Mouse (Mus musculus) skeletal muscle tissue, adult 2 months (tissue): ENCODE data around the gene Sapcd2.
"Not testable (repeated sequence)": the region's sequence is repeated elsewhere in the genome, so short reads cannot be mapped to it uniquely, and the experiment has no call there.

Experiments
- DNase-seq: peaks from one replicate; pipeline ENCODE4 v3.0.0-alpha.2; 2012; ENCODE audit warnings: low read depth, low spot score

The Sapcd2 gene

DNA sequence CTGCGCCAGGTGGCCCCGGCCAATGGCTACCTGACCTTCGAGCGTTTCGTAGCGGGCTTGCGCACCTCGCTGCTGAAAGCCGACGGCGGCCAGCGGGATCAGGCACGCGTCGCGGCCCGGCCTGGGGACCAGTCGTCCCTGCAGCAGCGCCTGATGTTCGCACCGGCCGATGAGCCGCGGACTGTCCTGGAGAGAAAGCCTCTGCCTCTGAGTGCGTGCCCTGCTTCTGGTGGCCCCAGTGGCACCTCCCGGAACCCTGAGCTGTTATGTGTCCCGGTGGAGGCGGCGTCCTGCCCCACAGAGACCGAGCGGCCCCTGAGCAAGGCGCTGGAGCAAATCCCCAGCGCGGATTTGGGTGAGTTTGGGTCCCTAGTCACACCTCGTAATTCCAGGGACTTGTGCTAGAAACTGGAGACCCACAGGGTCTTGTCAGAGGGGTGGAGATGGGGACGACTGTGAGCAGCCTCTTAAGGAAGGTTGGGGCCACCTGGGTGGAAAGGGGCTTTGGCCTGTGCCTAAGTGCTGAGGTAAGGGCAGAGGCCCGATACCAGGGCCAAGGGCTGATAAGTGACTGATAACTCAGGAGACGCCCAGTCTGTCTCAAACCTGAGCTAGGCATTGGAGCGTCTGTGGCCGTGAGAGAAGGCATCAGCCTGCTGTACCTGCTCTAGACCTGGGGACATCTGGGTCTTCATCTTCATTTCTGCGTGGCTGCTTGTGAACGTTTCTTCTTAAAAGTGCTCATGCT, 697 bp downstream of the Sapcd2 start:
- no peak for DNase-seq

DNA sequence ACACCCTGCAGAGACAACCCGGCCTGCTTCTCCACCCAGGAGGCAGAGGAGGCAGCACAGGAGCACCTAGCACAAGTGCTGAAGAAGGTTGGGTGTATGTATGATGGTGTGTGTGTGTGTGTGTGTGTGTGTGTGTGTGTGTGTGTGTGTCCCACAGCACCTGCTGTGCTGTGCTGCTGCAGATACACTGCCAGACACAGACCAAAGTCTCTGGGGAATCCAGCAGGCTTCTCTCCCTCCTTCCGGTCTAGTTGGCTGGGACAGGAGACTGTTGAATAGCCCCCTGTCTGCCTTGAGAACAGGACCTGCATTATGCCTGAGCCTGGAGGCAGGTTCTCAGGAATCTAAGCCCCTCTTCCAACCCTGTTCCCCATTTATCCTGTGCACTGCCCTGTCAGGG, 1.3 kb downstream of the Sapcd2 start:
- DNase-seq: no peak

DNA sequence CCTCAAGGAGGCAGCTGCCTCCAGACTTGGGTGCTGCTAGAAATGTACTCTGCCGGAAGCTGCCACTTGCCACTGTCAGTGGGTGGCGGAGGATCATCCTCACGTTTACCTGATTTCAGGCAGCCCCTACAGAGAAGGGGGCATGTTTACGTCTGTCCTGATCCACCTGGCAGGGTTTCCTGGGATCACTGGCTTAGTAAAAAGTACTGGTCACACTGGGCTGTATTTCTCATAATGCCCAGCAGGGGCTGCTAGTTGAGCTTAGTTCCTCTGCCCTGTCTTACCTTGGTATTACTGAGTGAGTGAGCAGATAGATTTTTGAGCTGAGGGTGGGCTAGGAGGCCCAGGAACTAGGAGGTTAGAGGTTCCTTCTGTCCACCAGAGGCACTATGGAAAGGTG, 4.5 kb downstream of the Sapcd2 start:
- DNase-seq: no peak

DNA sequence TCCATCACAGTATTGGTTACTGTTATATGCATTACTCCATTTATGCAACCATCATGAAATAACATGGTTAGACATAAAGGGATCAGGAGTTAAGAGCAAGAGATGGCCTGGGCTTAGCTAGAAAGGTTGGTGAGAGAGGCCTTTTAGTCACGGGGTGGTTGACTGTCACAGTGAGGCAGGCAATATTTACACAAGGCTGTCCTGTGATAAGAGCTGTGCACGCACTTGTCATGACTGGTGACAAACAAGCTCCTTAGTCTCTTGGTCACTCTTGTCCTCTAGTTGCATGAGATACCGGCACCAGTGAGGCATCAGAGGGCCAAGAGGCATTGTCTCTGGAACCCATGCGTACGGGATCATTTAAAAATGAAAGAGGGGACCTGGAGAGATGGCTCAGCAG, 12.4 kb downstream of the Sapcd2 start:
- no peak for DNase-seq

DNA sequence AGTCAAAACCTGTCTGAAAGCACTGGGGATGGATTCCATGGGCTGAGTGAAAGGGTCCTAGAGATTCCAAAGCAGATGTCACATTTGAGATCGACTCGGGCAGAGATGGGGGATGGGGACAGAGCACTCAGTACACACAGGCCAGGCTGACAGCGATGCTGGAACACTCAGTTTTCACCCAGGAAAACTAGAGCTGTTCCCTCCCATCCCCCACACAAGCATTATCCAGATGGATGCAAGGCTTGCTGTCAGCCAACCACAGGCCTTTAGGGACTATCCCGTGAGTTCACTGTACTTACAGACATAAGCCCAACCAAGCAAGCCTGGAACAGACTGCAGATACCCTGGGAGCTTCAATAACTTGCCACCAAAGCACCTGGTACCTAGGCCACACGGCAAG, 19.1 kb downstream of the Sapcd2 start:
- no peak for DNase-seq

DNA sequence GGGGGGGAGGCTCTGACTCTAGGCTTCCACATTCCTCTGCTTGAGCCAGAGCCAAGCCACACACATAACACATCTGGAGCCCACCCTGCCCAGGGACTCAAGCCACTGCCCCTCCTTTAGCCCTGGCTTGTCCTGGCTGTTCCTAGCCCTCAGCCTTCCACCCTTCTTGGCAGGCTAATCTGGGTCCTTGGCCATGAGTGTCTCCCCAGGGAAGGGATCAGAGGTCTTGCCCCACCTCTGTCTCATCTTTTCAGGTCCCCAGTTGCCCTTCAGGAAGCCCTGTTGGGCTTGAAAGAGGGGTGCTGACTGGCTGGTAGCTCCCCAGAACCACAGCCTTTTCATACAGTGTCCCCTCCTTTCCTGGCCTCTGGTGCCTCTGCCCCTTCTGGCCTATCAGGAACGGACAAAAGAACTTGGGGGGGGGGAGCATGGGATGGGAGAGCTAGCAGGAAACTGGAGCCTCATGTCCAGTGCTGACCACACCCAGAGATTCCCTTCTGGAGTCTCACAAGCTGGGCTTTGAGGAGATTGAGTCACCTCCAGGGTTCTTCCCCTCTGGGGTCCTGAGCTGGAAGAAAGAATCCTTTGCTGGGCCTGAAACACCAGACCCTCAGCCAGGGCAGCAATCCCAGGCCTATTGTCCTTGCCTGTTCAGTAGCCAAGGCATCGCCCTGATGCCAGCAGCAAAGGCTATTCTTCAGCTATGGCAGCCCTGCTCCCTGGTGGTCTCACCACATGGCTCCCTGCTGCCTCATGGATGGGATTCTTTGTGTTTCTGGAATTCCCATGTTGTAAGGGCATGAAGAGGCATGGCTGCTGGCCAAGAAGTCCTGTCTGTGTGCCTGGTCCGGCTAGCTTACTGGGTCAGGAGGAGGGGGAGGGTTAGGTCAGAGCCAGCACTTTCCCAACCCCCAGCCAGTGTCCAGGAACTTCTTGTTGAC, 22.4 kb downstream of the Sapcd2 start:
- DNase-seq: peak; percentile 75

DNA sequence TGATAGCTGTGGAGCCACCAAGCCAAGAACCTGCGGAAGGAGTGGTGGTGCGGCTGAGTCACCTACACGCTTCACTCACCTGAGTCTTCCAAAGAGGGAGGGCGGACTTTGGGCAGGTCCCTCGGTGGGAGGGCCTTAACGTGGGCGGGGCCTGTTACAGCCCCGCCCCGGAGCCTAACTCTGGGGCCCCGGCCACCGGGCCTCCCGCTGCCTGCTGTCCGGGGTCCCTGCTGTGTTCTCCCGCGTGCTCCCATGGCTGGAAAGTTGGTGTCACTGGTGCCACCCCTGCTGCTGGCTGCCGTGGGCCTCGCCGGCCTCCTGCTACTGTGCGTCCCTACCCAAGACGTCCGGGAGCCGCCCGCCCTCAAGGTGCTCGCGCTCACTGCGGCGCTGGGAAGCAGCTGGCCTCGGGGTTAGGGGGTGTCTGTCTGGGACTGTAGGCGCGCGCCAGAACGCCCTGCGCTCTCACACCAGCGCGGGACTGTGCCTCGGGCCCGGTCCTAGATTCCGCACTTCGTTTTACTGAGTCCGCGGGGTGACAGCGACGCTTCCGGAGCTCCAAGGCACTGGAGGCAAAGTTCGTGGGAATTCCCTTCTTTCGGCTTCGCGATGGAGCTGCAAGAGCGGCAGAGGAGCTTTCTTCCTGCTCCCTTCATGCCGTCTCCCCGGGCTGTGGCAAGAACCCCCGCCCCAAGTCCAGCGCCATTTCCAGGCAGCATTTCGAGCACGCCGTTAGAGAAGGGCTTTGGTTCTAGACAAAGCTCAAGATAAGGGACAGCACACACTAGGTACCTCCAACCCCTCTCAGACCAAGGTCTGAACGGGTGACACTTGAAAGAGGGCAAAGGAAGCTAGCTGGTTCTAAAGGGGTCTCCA, 23.8 kb downstream of the Sapcd2 start, which contains the start of gene Entpd2:
Gene Entpd2, plus strand, starts transcription at position 154 of the 876 bp plus-strand sequence.
- DNase-seq: no peak

DNA sequence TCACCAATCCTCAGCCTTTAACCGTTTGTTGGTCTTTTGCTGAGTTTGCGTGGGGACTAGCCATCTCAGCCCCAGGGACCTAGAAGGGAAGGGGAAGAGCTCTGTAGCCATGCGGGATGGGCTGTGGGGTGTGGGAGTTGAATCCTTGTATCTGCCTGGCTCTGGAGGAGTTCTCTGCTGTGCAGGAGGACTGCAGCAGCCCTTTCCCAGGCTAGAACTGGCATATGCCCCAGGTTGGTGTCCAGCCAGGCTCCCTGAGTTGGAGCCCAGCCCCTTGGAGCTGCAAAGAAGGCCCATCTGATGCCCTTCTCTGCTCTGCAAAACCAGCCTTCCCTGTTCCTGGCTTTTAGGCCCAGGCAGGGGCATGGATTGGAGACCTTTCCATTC, 24.5 kb downstream of the Sapcd2 start:
- no peak for DNase-seq

DNA sequence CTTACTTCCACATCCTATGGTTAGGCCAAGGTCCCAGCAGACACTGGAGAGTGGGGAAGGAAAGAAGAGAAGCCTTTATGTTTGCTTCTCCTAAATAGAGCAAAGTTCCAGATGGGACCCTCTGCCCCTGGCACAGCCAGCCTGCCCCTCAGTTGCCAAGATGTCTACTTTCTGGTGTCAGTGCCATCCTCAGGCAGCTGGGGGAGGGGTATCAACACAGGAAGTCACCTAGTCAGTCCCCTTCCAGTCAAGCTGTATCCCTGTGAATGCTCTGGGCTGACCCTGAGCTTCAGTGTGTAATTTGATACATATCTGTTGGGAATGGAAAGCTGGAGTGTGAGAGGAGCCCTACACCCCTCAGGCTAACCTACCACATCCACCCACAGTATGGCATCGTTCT, 24.9 kb downstream of the Sapcd2 start:
- no peak for DNase-seq

DNA sequence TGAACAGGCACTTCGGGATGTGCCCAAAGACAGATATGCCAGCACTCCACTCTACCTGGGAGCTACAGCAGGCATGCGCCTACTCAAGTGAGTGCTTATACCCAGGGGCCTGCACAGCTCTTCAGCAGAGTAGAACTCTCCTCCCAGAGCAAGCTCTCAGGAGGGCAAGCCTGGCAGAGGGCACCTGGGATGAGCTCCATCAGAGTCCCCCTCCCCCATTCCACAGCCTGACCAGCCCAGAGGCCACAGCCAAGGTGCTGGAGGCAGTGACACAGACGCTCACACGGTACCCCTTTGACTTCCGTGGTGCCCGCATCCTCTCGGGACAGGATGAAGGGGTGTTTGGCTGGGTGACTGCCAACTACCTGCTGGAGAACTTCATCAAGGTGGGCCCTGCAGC, 25.9 kb downstream of the Sapcd2 start:
- DNase-seq: no peak

DNA sequence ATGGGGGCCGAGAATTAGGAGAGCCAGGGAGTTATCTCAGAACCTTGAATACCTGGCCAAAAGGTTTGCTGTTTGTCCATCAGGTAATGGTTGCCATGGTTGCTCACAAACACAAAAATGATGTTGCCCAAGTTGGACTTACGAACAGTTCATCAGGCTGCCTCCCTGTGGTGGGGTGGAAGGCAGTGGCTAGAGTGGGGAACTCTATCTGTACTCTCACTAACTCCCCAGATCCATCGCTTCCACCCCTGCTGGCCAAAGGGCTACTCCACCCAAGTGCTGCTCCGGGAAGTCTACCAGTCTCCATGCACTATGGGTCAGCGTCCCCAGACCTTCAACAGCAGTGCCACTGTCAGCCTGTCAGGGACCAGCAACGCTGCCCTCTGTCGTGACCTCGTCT, 26.9 kb downstream of the Sapcd2 start, which contains the start of gene Npdc1:
Gene Npdc1, plus strand, starts transcription at position 301 of the 400 bp plus-strand sequence.
- DNase-seq: no peak

DNA sequence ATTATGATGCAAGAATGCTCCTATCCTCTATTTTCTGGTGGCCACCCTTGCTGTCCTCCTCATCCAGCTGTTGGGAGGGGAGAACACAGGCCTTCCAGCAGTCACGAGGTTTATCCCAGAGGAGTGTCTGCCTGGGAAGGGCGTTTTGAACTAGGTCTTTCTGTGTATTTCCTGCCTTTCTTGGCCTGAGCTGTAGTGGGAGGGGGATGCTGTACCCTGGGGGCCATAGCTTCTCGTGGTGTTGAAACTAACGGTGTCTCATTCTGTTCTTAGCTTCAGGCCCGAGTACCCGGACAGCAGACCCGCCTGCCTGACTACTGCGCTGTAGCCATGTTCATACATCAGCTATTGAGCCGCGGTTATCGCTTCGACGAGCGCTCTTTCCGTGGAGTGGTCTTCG, 28.2 kb downstream of the Sapcd2 start:
- DNase-seq: peak; percentile 82

DNA sequence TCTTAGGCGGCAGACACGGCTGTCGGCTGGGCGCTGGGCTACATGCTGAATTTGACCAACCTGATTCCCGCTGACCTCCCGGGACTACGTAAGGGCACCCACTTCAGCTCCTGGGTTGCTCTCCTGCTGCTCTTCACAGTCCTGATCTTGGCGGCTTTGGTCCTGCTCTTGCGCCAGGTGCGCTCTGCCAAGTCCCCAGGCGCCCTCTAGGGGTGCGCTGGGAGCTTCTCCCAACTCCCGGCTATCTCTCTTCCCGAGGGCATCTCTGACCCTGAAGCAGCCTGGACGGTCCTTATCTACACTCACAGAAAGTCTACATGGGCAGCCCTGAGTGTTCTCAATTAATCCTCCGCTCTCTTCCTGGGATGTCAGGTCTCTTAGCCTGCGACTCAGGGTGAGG, 28.6 kb downstream of the Sapcd2 start:
- peak; percentile 57 for DNase-seq

DNA sequence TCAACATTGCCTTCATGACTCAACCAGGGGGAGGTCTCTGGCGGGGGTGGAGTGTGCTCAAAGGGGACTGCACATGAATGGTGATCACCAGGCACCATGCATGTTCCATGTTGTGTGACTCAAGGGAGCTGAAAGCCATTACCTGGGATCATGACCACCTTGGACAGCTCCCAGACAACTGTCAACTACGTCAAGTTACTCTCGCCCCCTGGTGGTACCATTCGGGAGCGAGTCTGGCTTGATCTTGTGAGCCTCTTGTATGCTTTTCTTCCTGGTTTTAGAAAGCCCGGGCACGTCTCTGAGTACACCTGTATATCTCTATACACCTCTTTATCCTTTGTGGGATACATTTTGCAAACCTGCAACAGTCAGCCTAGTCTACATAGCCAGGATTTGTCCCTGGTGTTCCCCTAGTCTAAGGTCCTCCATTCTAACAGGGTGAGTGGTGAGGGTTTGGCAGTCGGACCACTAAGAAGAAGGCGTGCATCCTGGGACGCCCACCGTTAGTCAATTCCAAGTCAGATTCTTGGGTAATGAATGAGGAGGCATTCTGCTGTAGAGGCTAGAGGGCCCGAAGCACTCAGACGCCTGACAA, 30.4 kb downstream of the Sapcd2 start:
- DNase-seq: no peak

DNA sequence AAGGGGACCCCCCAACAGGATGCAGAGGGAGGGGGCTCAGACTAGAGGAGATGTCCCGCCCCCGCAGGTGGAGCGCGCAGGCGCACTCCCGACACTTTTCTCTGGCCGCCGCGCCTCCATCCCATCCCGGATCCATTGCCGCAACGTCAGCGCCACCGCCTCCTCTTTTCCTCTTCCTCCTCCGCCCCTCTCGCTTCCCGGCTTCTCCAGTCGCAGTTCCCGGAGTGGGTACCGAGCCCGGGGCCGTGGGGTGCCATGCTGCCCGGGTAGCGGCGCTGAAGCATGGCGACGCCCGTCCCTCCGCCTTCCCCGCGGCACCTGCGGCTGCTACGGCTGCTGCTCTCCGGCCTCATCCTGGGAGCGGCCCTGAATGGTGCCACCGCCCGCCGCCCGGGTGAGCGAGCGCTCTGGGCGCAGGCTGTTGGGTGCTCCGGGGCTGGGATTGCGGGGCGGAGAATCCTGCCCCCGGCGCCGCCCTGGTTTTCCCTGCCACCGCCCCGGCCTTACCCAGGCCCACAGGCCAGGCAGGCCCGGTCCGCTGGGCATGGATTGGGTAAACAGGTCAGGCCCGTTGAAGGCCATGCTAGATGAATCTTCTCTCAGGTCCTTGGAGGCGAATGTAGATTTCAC, 31.0 kb downstream of the Sapcd2 start:
- DNase-seq: no peak

DNA sequence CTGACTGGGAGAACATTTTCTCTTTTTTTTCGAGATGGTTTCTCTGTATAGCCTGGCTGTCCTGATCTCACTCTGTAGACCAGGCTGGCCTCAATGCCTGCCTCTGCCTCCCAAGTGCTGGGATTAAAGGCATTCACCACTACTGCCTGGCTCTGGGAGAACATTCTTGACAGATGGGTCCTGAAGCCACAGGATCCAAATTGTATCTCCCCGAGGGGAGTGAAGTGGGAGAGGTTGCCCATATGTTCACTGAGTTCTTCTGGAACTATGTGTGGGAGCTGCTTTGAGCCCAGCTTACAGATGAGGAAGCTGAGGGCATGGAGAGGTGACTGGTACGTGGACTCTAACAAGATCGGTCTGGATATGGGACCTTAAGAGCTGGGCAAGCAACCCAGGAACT, 31.9 kb downstream of the Sapcd2 start:
- no peak for DNase-seq

DNA sequence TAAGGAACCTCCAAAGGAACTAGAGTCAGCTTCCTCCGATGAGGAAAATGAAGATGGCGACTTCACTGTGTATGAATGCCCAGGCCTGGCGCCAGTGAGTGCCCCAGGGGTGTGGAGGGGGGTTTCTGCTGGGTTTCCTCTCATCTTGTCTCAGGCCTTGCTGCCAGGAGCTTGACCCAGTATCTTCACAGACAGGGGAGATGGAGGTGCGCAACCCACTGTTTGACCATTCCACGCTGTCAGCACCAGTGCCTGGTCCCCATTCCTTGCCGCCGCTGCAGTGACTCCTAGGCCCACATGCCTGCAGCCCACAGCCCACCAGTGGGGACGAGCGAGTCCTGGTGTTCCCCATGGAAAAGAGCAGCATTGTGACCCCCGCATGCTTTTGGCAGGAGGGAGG, 36.8 kb downstream of the Sapcd2 start:
- no peak for DNase-seq

DNA sequence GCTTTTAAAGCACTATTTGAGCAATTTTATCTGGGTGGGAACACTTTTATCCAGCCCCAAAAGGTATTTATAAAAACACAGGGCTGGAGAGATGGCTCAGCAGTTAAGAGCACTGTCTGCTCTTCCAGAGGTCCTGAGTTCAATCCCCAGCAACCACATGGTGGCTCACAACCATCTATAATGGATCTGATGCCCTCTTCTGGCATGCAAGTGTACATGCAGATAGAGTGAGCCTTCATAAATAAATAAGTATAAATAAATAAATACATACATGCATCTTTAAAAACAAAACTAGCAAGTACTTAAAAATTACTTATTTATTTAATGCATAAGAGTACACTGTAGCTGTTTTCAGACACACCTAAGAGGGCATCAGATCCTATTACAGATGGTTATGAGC, 41.3 kb downstream of the Sapcd2 start:
- DNase-seq: not testable (repeated sequence)

DNA sequence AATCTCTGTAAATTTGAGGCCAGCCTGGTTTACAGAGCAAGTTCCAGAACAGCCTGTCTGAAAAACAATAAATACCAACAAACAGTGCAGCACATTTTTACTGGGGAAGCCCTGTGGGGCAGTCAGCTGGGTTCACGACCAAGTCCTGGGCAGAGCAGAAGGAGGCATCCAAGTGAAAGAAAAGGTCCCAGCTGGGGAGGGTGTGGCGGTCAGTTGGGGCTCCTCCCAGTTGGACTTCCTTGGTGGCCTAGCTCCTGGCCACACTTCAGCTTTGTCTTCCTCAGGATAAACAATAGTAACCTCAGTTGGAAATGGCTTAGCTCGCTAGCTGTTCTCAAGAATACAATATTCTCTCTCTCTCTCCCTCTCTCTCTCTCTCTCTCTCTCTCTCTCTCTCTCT, 45.3 kb downstream of the Sapcd2 start:
- no peak for DNase-seq

DNA sequence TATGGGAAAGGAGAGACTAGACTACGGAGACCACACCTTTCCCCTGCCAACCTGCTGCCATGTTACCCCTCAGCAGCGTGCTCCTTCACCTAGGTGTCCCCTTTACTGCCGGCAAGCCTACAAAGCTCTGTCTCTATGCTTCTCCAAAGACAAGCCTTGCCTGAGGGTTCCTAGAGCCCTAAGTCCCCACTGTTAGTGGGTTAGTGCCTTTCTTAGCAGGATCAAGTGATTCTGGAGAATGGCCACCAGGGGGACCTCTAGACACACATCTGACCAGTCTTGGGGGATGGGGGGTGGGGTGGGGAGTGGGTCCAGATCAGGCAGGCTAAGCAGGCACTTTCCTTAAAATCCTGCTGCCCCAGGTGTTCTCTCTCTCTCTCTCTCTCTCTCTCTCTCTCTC, 49.8 kb downstream of the Sapcd2 start:
- no peak for DNase-seq
